Mouse (Mus musculus): ENCODE data around the gene OR5BS1P. TPM values are rescaled to one million over a fixed set of nuclear protein-coding genes. Genes with fewer than 3 reads are reported as not detected.

OR5BS1P gene
- polyA plus RNA-seq, 1 experiment from 2014 or later = not detected

GRCm38 (mm10) chr15:98479568-98480102 is 9.9 kb downstream of the OR5BS1P start:
- no peaks in the 10 kb centered on the region for H3K4me1 ChIP-seq (replicated peaks)

GRCm38 (mm10) chr15:98482701-98483100 is 13.0 kb downstream of the OR5BS1P start, which contains the start of gene Lalba:
Lalba (minus strand) TSS chr15:98482721.
- Histone ChIP-seq H3K9ac (replicated peaks) (no peak within 1 kb of the TSS), H3K4me1 (replicated peaks) (no peaks in the 10 kb centered on the region), H3K4me3 (replicated peaks) (no peak within 1 kb of the TSS), H3K27ac (no peak within 1 kb of the TSS), H3K36me3 (no peaks in the 10 kb centered on the region), H3K9me3 (no peaks in the 10 kb centered on the region), H3K4me2 (replicated peaks) (no peak within 1 kb of the TSS), H3K27me3 (no peaks in the 10 kb centered on the region)
- 68% methylated on average over 3 of the region's 3 CpGs for WGBS
- ATAC-seq = no peak

More at GRCm38 (mm10) chr15:98479568-98480102, 9.9 kb downstream of the OR5BS1P start:
- H3K9me3 ChIP-seq = no peaks in the 10 kb centered on the region
- H3K9ac ChIP-seq (replicated peaks) = no peak overlapping the region
- H3K4me2 ChIP-seq (replicated peaks) = no peak overlapping the region
- WGBS = 66% methylated on average over 7 of the region's 7 CpGs
- no peak overlapping the region for H3K4me3 ChIP-seq (replicated peaks)
- no peaks in the 10 kb centered on the region for H3K36me3 ChIP-seq
- H3K27ac ChIP-seq = no peak overlapping the region
- no peaks in the 10 kb centered on the region for H3K27me3 ChIP-seq
- ATAC-seq = no peak

GRCm38 (mm10) chr15:98483907-98484886 is 14.5 kb downstream of the OR5BS1P start:
- 83% methylated on average over 18 of the region's 18 CpGs for WGBS

GRCm38 (mm10) chr15:98486433-98487021 is 16.8 kb downstream of the OR5BS1P start:
- Histone ChIP-seq H3K4me2 (replicated peaks) (no peak overlapping the region), H3K36me3 (no peaks in the 10 kb centered on the region), H3K4me1 (replicated peaks) (no peaks in the 10 kb centered on the region), H3K4me3 (replicated peaks) (no peak overlapping the region), H3K27ac (no peak overlapping the region), H3K9ac (replicated peaks) (no peak overlapping the region), H3K9me3 (0 out of 2 replicates have a peak, but pooled peaks cover 3% of the 10 kb centered on the region), H3K27me3 (no peaks in the 10 kb centered on the region)
- WGBS = 95% methylated on average over 8 of the region's 8 CpGs
- ATAC-seq = no peak

More at GRCm38 (mm10) chr15:98483907-98484886, 14.5 kb downstream of the OR5BS1P start:
- Histone ChIP-seq H3K9me3 (0 out of 2 replicates have a peak, but pooled peaks cover 3% of the 10 kb centered on the region), H3K4me1 (replicated peaks) (no peaks in the 10 kb centered on the region), H3K4me2 (replicated peaks) (no peak overlapping the region), H3K9ac (replicated peaks) (no peak overlapping the region), H3K27ac (no peak overlapping the region), H3K27me3 (no peaks in the 10 kb centered on the region), H3K4me3 (replicated peaks) (no peak overlapping the region), H3K36me3 (no peaks in the 10 kb centered on the region)
- ATAC-seq = no peak

- 87% methylated on average over 2 of the region's 2 CpGs for WGBS
- no peak for ATAC-seq
Measured at GRCm38 (mm10) chr15:98491332-98491731, 21.6 kb downstream of the OR5BS1P start.

GRCm38 (mm10) chr15:98492102-98492501 is 22.4 kb downstream of the OR5BS1P start, which contains the start of gene Olfr279:
Olfr279 (plus strand) TSS chr15:98492402.
- WGBS = 75% methylated on average over 4 of the region's 4 CpGs

More at GRCm38 (mm10) chr15:98491332-98491731, 21.6 kb downstream of the OR5BS1P start:
- Histone ChIP-seq H3K4me2 (replicated peaks) (no peak overlapping the region), H3K36me3 (no peaks in the 10 kb centered on the region), H3K9me3 (0 out of 2 replicates have a peak, but pooled peaks cover 3% of the 10 kb centered on the region), H3K4me1 (replicated peaks) (no peaks in the 10 kb centered on the region), H3K4me3 (replicated peaks) (no peak overlapping the region), H3K9ac (replicated peaks) (no peak overlapping the region), H3K27me3 (no peaks in the 10 kb centered on the region), H3K27ac (no peak overlapping the region)

GRCm38 (mm10) chr15:98497631-98498030 is 27.9 kb downstream of the OR5BS1P start:
- Histone ChIP-seq H3K27me3 (no peaks in the 10 kb centered on the region), H3K4me3 (replicated peaks) (no peak overlapping the region), H3K4me1 (replicated peaks) (no peaks in the 10 kb centered on the region), H3K9me3 (no peaks in the 10 kb centered on the region), H3K4me2 (replicated peaks) (no peak overlapping the region), H3K9ac (replicated peaks) (no peak overlapping the region), H3K36me3 (no peaks in the 10 kb centered on the region), H3K27ac (no peak overlapping the region)
- ATAC-seq = no peak
- WGBS = 93% methylated on average over 17 of the region's 17 CpGs

More at GRCm38 (mm10) chr15:98492102-98492501, 22.4 kb downstream of the OR5BS1P start, which contains the start of gene Olfr279:
- Histone ChIP-seq H3K9me3 (0 out of 2 replicates have a peak, but pooled peaks cover 3% of the 10 kb centered on the region), H3K36me3 (no peaks in the 10 kb centered on the region), H3K27me3 (no peaks in the 10 kb centered on the region), H3K4me3 (replicated peaks) (no peak within 1 kb of the TSS), H3K4me2 (replicated peaks) (no peak within 1 kb of the TSS), H3K9ac (replicated peaks) (no peak within 1 kb of the TSS), H3K4me1 (replicated peaks) (no peaks in the 10 kb centered on the region), H3K27ac (no peak within 1 kb of the TSS)
- ATAC-seq = no peak

GRCm38 (mm10) chr15:98503317-98503716 is 33.6 kb downstream of the OR5BS1P start:
- Histone ChIP-seq H3K9ac (replicated peaks) (no peak overlapping the region), H3K27ac (no peak overlapping the region), H3K27me3 (no peaks in the 10 kb centered on the region), H3K4me2 (replicated peaks) (no peak overlapping the region), H3K36me3 (no peaks in the 10 kb centered on the region), H3K4me3 (replicated peaks) (no peak overlapping the region), H3K4me1 (replicated peaks) (no peaks in the 10 kb centered on the region), H3K9me3 (no peaks in the 10 kb centered on the region)
- ATAC-seq = no peak
- WGBS = 78% methylated on average over 3 of the region's 3 CpGs

- Histone ChIP-seq H3K36me3 (no peaks in the 10 kb centered on the region), H3K4me2 (replicated peaks) (0 out of 2 replicates have a peak overlapping the region, but pooled peaks have one; percentile 3), H3K9ac (replicated peaks) (no peak overlapping the region), H3K9me3 (no peaks in the 10 kb centered on the region), H3K27ac (no peak overlapping the region), H3K4me1 (replicated peaks) (no peaks in the 10 kb centered on the region), H3K4me3 (replicated peaks) (no peak overlapping the region), H3K27me3 (no peaks in the 10 kb centered on the region)
- 13% methylated on average over 18 of the region's 18 CpGs for WGBS
- ATAC-seq = no peak
Measured at GRCm38 (mm10) chr15:98504514-98504913, 34.8 kb downstream of the OR5BS1P start.

- H3K36me3 ChIP-seq = no peaks in the 10 kb centered on the region
- H3K27me3 ChIP-seq = no peaks in the 10 kb centered on the region
- no peak overlapping the region for H3K4me3 ChIP-seq (replicated peaks)
- ATAC-seq = no peak
- no peaks in the 10 kb centered on the region for H3K9me3 ChIP-seq
- H3K27ac ChIP-seq = no peak overlapping the region
- H3K4me2 ChIP-seq (replicated peaks) = no peak overlapping the region
- WGBS = 89% methylated on average over 9 of the region's 9 CpGs
- no peak overlapping the region for H3K9ac ChIP-seq (replicated peaks)
- H3K4me1 ChIP-seq (replicated peaks) = peaks cover 8% of the 10 kb centered on the region
Measured at GRCm38 (mm10) chr15:98506253-98506957, 36.7 kb downstream of the OR5BS1P start.

- no peak overlapping the region for H3K27ac ChIP-seq
- H3K36me3 ChIP-seq = no peaks in the 10 kb centered on the region
- H3K4me3 ChIP-seq (replicated peaks) = no peak overlapping the region
- peaks cover 8% of the 10 kb centered on the region for H3K4me1 ChIP-seq (replicated peaks)
- ATAC-seq = no peak
- no peak overlapping the region for H3K9ac ChIP-seq (replicated peaks)
- 95% methylated on average over 6 of the region's 6 CpGs for WGBS
- H3K4me2 ChIP-seq (replicated peaks) = no peak overlapping the region
- H3K9me3 ChIP-seq = no peaks in the 10 kb centered on the region
- H3K27me3 ChIP-seq = no peaks in the 10 kb centered on the region
Measured at GRCm38 (mm10) chr15:98507321-98507720, 37.6 kb downstream of the OR5BS1P start.

Data from midbrain, embryonic 13.5 days (tissue).